Mouse (Mus musculus): ENCODE measurements around the gene Tmem232. TPM values are rescaled to one million over a fixed set of nuclear protein-coding genes. Genes with fewer than 3 reads are reported as not detected.
"Not testable (repeated sequence)": the region's sequence is repeated elsewhere in the genome, so short reads cannot be mapped to it uniquely, and the experiment has no call there.

Gene Tmem232
- total and polyA plus RNA-seq, 3 experiments, result not detected

- no peak overlapping the region for H3K4me3 ChIP-seq (ENCODE audit: low read depth, low read length)
- ATAC-seq (ENCODE audit: extremely low read depth, insufficient number of reproducible peaks, low FRiP score, poor library complexity, severe bottlenecking) (no peak), DNase-seq (ENCODE audit: low spot score) (no peak)
- H3K27me3 ChIP-seq (ENCODE audit: insufficient read depth, low read length), result no peaks in the 10 kb centered on the region
- H3K4me1 ChIP-seq (ENCODE audit: insufficient read depth, low read depth, low read length), result no peaks in the 10 kb centered on the region
- H3K9me3 ChIP-seq (replicated peaks), result peaks cover 30% of the 10 kb centered on the region
- TF ChIP-seq CTCF (IDR thresholded peaks at IDR 0.05; ENCODE audit: low read depth, low read length), result no peak
- no peak for TF ChIP-seq POLR2AphosphoS5 (IDR thresholded peaks at IDR 0.05; ENCODE audit: insufficient replicate concordance, low read depth, low read length)
- no peak for TF ChIP-seq TAL1 (conservative IDR thresholded peaks at IDR 0.05; ENCODE audit: low read depth, low read length)
- TF ChIP-seq GATA2 (IDR thresholded peaks at IDR 0.05; ENCODE audit: borderline replicate concordance, low read depth, low read length), result no peak
- no peaks in the 10 kb centered on the region for H3K36me3 ChIP-seq (replicated peaks)
Measured at GRCm38 (mm10) chr17:65484654-65485053, 55.9 kb downstream of the Tmem232 start.

DNA sequence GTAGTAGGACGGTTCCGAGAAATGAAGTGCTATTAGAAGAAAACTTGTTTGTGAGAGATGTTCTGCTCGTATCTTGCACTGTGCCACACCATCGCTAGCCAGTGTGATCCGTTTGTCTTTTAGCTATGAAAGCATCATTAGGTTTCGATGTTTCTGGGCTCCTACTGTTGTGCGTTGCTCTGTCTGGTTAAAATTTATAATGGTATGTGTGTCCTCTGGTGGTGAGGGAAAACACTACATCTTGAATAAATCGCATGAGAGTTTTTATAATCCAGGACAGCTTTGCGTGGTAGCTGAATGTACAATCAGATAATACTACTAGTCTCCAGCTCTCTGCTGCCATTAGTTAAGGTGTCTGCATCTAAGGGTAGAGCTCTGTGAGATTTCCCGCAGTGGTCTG lies 63.8 kb downstream of the Tmem232 start:
- no peaks in the 10 kb centered on the region for H3K4me1 ChIP-seq (ENCODE audit: insufficient read depth, low read depth, low read length)
- no peak for ATAC-seq (ENCODE audit: extremely low read depth, insufficient number of reproducible peaks, low FRiP score, poor library complexity, severe bottlenecking)
- TF ChIP-seq GATA1 (IDR thresholded peaks at IDR 0.05; ENCODE audit: borderline replicate concordance, low read length) (no peak), GATA2 (IDR thresholded peaks at IDR 0.05; ENCODE audit: borderline replicate concordance, low read depth, low read length) (no peak), POLR2AphosphoS5 (IDR thresholded peaks at IDR 0.05; ENCODE audit: insufficient replicate concordance, low read depth, low read length) (no peak), TAL1 (conservative IDR thresholded peaks at IDR 0.05; ENCODE audit: low read depth, low read length) (no peak), CTCF (IDR thresholded peaks at IDR 0.05; ENCODE audit: low read depth, low read length) (no peak)
- no peak overlapping the region for H3K4me3 ChIP-seq (ENCODE audit: low read depth, low read length)
- H3K36me3 ChIP-seq (replicated peaks), result no peaks in the 10 kb centered on the region
- DNase-seq (ENCODE audit: low spot score), result no peak
- no peaks in the 10 kb centered on the region for H3K27me3 ChIP-seq (ENCODE audit: insufficient read depth, low read length)
- peaks cover 19% of the 10 kb centered on the region for H3K9me3 ChIP-seq (replicated peaks)

GRCm38 (mm10) chr17:65450818-65451217 lies 89.8 kb downstream of the Tmem232 start:
- ATAC-seq (ENCODE audit: extremely low read depth, insufficient number of reproducible peaks, low FRiP score, poor library complexity, severe bottlenecking) (no peak), DNase-seq (ENCODE audit: low spot score) (no peak)
- H3K27me3 ChIP-seq (ENCODE audit: insufficient read depth, low read length), result no peaks in the 10 kb centered on the region
- H3K4me3 ChIP-seq (ENCODE audit: low read depth, low read length), result no peak overlapping the region
- H3K4me1 ChIP-seq (ENCODE audit: insufficient read depth, low read depth, low read length), result no peaks in the 10 kb centered on the region
- peaks cover 24% of the 10 kb centered on the region for H3K9me3 ChIP-seq (replicated peaks)
- TF ChIP-seq GATA2 (IDR thresholded peaks at IDR 0.05; ENCODE audit: borderline replicate concordance, low read depth, low read length) (no peak), GATA1 (IDR thresholded peaks at IDR 0.05; ENCODE audit: borderline replicate concordance, low read length) (no peak), POLR2AphosphoS5 (IDR thresholded peaks at IDR 0.05; ENCODE audit: insufficient replicate concordance, low read depth, low read length) (no peak), CTCF (IDR thresholded peaks at IDR 0.05; ENCODE audit: low read depth, low read length) (no peak), TAL1 (conservative IDR thresholded peaks at IDR 0.05; ENCODE audit: low read depth, low read length) (no peak)
- no peaks in the 10 kb centered on the region for H3K36me3 ChIP-seq (replicated peaks)

DNA sequence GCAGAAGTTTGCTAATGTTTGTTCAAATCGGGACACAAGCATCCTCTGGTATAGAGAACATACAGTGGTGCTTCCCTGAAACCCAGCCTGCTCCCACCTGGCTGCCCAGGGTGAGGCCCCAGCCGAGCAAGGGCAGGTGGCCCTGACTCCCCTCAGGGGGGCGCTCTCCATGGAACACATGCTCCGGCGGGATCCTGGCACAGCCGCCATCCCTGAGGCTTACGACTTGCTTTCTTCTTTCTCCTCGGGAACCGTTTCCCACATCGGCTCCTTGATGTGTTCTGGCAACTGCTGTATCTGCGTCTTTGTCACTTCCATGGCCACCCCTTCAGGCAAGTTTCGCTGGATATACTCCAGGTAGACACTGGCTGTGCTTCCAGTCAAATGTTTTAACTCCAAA lies 102.7 kb downstream of the Tmem232 start:
- not testable (repeated sequence) for H3K27me3 ChIP-seq (ENCODE audit: insufficient read depth, low read length); H3K4me3 ChIP-seq (ENCODE audit: low read depth, low read length); DNase-seq (ENCODE audit: low spot score); H3K36me3 ChIP-seq (replicated peaks); H3K4me1 ChIP-seq (ENCODE audit: insufficient read depth, low read depth, low read length); ATAC-seq (ENCODE audit: extremely low read depth, insufficient number of reproducible peaks, low FRiP score, poor library complexity, severe bottlenecking)
- H3K9me3 ChIP-seq (replicated peaks), result peaks cover 14% of the 10 kb centered on the region

- no peak for ATAC-seq (ENCODE audit: extremely low read depth, insufficient number of reproducible peaks, low FRiP score, poor library complexity, severe bottlenecking)
- DNase-seq (ENCODE audit: low spot score), result no peak
- no peaks in the 10 kb centered on the region for H3K36me3 ChIP-seq (replicated peaks)
- TF ChIP-seq CTCF (IDR thresholded peaks at IDR 0.05; ENCODE audit: low read depth, low read length) (no peak), GATA2 (IDR thresholded peaks at IDR 0.05; ENCODE audit: borderline replicate concordance, low read depth, low read length) (no peak), POLR2AphosphoS5 (IDR thresholded peaks at IDR 0.05; ENCODE audit: insufficient replicate concordance, low read depth, low read length) (no peak), GATA1 (IDR thresholded peaks at IDR 0.05; ENCODE audit: borderline replicate concordance, low read length) (no peak), TAL1 (conservative IDR thresholded peaks at IDR 0.05; ENCODE audit: low read depth, low read length) (no peak)
- H3K9me3 ChIP-seq (replicated peaks), result peaks cover 26% of the 10 kb centered on the region
- H3K4me3 ChIP-seq (ENCODE audit: low read depth, low read length), result no peak overlapping the region
- H3K4me1 ChIP-seq (ENCODE audit: insufficient read depth, low read depth, low read length), result no peaks in the 10 kb centered on the region
- H3K27me3 ChIP-seq (ENCODE audit: insufficient read depth, low read length), result no peaks in the 10 kb centered on the region
Measured at GRCm38 (mm10) chr17:65419124-65419523, 121.5 kb downstream of the Tmem232 start.

DNA sequence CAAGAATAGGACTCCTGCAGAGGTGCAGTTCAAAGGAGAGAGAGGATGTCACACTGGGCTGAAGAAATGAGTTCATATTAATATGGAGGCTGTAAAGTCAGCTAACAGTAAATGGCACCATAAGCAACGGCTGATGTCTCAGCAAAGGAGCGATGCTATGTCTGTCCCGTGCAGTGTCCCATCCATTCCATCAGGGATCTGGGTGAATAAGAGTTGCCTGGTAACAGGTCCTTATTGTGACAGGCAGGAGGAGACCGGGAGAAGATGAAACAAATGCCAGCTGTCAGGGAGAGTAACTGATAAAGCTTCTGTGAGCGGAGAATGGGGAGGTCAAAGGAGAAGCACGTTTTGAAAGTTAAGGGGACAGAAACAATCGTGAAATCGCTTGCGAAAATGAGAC lies 135.3 kb downstream of the Tmem232 start:
- no peaks in the 10 kb centered on the region for H3K4me1 ChIP-seq (ENCODE audit: insufficient read depth, low read depth, low read length)
- H3K36me3 ChIP-seq (replicated peaks), result no peaks in the 10 kb centered on the region
- DNase-seq (ENCODE audit: low spot score) (no peak), ATAC-seq (ENCODE audit: extremely low read depth, insufficient number of reproducible peaks, low FRiP score, poor library complexity, severe bottlenecking) (no peak)
- TF ChIP-seq GATA1 (IDR thresholded peaks at IDR 0.05; ENCODE audit: borderline replicate concordance, low read length) (no peak), POLR2AphosphoS5 (IDR thresholded peaks at IDR 0.05; ENCODE audit: insufficient replicate concordance, low read depth, low read length) (no peak), TAL1 (conservative IDR thresholded peaks at IDR 0.05; ENCODE audit: low read depth, low read length) (no peak), CTCF (IDR thresholded peaks at IDR 0.05; ENCODE audit: low read depth, low read length) (no peak), GATA2 (IDR thresholded peaks at IDR 0.05; ENCODE audit: borderline replicate concordance, low read depth, low read length) (no peak)
- no peak overlapping the region for H3K4me3 ChIP-seq (ENCODE audit: low read depth, low read length)
- H3K27me3 ChIP-seq (ENCODE audit: insufficient read depth, low read length), result no peaks in the 10 kb centered on the region
- peaks cover 33% of the 10 kb centered on the region for H3K9me3 ChIP-seq (replicated peaks)

- H3K36me3 ChIP-seq (replicated peaks), result no peaks in the 10 kb centered on the region
- peaks cover 35% of the 10 kb centered on the region for H3K9me3 ChIP-seq (replicated peaks)
- ATAC-seq (ENCODE audit: extremely low read depth, insufficient number of reproducible peaks, low FRiP score, poor library complexity, severe bottlenecking) (no peak), DNase-seq (ENCODE audit: low spot score) (no peak)
- no peak for TF ChIP-seq TAL1 (conservative IDR thresholded peaks at IDR 0.05; ENCODE audit: low read depth, low read length)
- TF ChIP-seq POLR2AphosphoS5 (IDR thresholded peaks at IDR 0.05; ENCODE audit: insufficient replicate concordance, low read depth, low read length), result no peak
- no peak for TF ChIP-seq GATA1 (IDR thresholded peaks at IDR 0.05; ENCODE audit: borderline replicate concordance, low read length)
- no peak for TF ChIP-seq CTCF (IDR thresholded peaks at IDR 0.05; ENCODE audit: low read depth, low read length)
- TF ChIP-seq GATA2 (IDR thresholded peaks at IDR 0.05; ENCODE audit: borderline replicate concordance, low read depth, low read length), result no peak
- no peaks in the 10 kb centered on the region for H3K4me1 ChIP-seq (ENCODE audit: insufficient read depth, low read depth, low read length)
- no peaks in the 10 kb centered on the region for H3K27me3 ChIP-seq (ENCODE audit: insufficient read depth, low read length)
- H3K4me3 ChIP-seq (ENCODE audit: low read depth, low read length), result no peak overlapping the region
Measured at GRCm38 (mm10) chr17:65400914-65401313, 139.7 kb downstream of the Tmem232 start.
